Mouse (Mus musculus) G1E (cell line): ENCODE measurements around the gene Serinc2.

ENCODE experiments used
- CTCF ChIP-seq: IDR thresholded peaks from 2 replicates; pipeline ENCODE4 v1.5.1; 2012; ENCODE audit warnings: low read depth, low read length, inconsistent platforms, mixed read lengths
- GATA1 ChIP-seq: IDR thresholded peaks from 2 replicates; pipeline ENCODE4 v1.6.1; 2012; ENCODE audit warnings: borderline replicate concordance, low read length, inconsistent platforms, mixed read lengths
- GATA2 ChIP-seq: IDR thresholded peaks from 2 replicates; pipeline ENCODE4 v1.6.1; 2012; ENCODE audit warnings: low read depth, low read length, inconsistent platforms, borderline replicate concordance
- POLR2AphosphoS5 ChIP-seq: IDR thresholded peaks from 2 replicates; pipeline ENCODE4 v1.6.1; 2012; ENCODE audit warnings: low read depth, low read length, inconsistent platforms; ENCODE audit not compliant: insufficient replicate concordance
- TAL1 ChIP-seq: conservative IDR thresholded peaks from 2 replicates; pipeline ENCODE4 v1.6.1; 2012; ENCODE audit warnings: low read depth, low read length, inconsistent platforms, mixed read lengths

- TF ChIP-seq CTCF, result no peak
- no peak for TF ChIP-seq GATA2
- no peak for TF ChIP-seq GATA1
- no peak for TF ChIP-seq TAL1
- no peak for TF ChIP-seq POLR2AphosphoS5
Observed at GRCm38 (mm10) chr4:130323607-130324006, 44.6 kb upstream of the Serinc2 start.
